Mouse (Mus musculus) embryonic facial prominence, embryonic 14.5 days (tissue): Measurements from ENCODE around the gene Gm6169. TPM values are rescaled to one million over a fixed set of nuclear protein-coding genes. Genes with fewer than 3 reads are reported as not detected.
A peak's percentile ranks its signal among the peaks of the same experiment; 100 is the strongest.
"Not testable (repeated sequence)": the region's sequence is repeated elsewhere in the genome, so short reads cannot be mapped to it uniquely, and the experiment has no call there.

Source experiments
- ATAC-seq: fragments of 200-750 bp; cut with Nextera tagmentation; 2 replicates; pipeline ENCODE4 v1.8.0; 2017; ENCODE audit warnings: low read depth, moderate number of reproducible peaks, moderate TSS enrichment
- DNase-seq: peaks from one replicate; pipeline ENCODE4 v3.0.0-alpha.2; 2015; ENCODE audit warnings: low spot score
- H3K27ac ChIP-seq: fragments of 300-500 bp; sonication (generic); replicated peaks from 2 replicates; pipeline ENCODE4 v1.5.1; 2014; ENCODE audit warnings: low read depth, mild to moderate bottlenecking, low read length, moderate library complexity
- H3K27me3 ChIP-seq: fragments of 300-500 bp; sonication (generic); replicated peaks from 2 replicates; pipeline ENCODE4 v1.6.1; 2014; ENCODE audit warnings: low read length; ENCODE audit not compliant: control insufficient read depth, insufficient read depth
- H3K36me3 ChIP-seq: fragments of 300-500 bp; sonication (generic); 2 replicates; pipeline ENCODE4 v1.6.1; 2014; ENCODE audit warnings: low read length, mixed read lengths; ENCODE audit not compliant: control insufficient read depth, insufficient read depth
- H3K4me1 ChIP-seq: fragments of 300-500 bp; sonication (generic); 2 replicates; pipeline ENCODE4 v1.6.1; 2014; ENCODE audit warnings: antibody characterized with exemption, low read length; ENCODE audit not compliant: control insufficient read depth, insufficient read depth
- H3K4me2 ChIP-seq: fragments of 300-500 bp; sonication (generic); 2 replicates; pipeline ENCODE4 v1.6.1; 2014; ENCODE audit warnings: low read depth, mild to moderate bottlenecking, low read length, moderate library complexity, mixed read lengths
- H3K4me3 ChIP-seq: fragments of 300-500 bp; sonication (generic); 2 replicates; pipeline ENCODE4 v1.5.1; 2014; ENCODE audit warnings: low read depth, mild to moderate bottlenecking, low read length
- H3K9ac ChIP-seq: fragments of 300-500 bp; sonication (generic); 2 replicates; pipeline ENCODE4 v1.6.1; 2014; ENCODE audit warnings: low read depth, mild to moderate bottlenecking, low read length, moderate library complexity, mixed read lengths
- H3K9me3 ChIP-seq: fragments of 300-500 bp; sonication (generic); 2 replicates; pipeline ENCODE4 v1.6.1; 2016; ENCODE audit warnings: low read length; ENCODE audit not compliant: control insufficient read depth
- WGBS: fragments of 180-500 bp; shearing (Covaris S2); extraction: QIAGEN DNeasy Blood & Tissue Kit; methylation state at CpG from one replicate; pipeline ENCODE4 v1.1.7; 2014; 5-methylcytosine and 5-hydroxymethylcytosine counted together
- polyA plus RNA-seq: library from polyadenylated mRNA; unstranded; fragments of >200 nt; fragmentation: Nextera tagmentation; extraction: Ambion mirVana; gene quantifications from 2 replicates; pipeline ENCODE4 v1.2.1, GENCODE M21; 2014

The Gm6169 gene
- polyA plus RNA-seq, 1 experiment from 2014 or later, result 5.4 TPM

DNA sequence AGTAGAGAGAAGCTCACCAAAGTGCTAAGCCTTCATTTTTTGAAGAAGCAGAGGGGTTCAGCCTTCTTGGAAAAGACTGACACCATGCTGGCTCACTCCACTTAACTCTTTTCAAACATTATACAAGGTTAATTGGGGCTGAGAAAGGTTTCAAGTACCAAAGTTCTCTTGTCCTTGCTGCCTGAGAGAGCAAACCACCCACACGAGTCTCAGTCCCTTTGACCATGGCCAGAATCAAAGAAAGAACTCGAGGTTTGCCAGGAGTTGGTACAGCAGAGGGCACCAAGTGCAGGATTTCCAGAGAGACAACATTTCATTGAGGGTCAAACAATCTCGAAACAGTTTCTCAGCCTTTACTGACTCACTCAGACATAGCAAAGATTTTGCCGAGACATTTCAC lies 10.0 kb upstream of the Gm6169 start:
- H3K9ac ChIP-seq, result no peak overlapping the region
- whole genome bisulfite sequencing, result 83% methylated on average over 4 of the region's 4 CpGs
- no peak overlapping the region for H3K4me2 ChIP-seq
- H3K36me3 ChIP-seq, result no peaks in the 10 kb centered on the region
- H3K27ac ChIP-seq, result no peak overlapping the region
- no peak overlapping the region for H3K4me3 ChIP-seq
- no peaks in the 10 kb centered on the region for H3K4me1 ChIP-seq
- H3K9me3 ChIP-seq, result no peaks in the 10 kb centered on the region
- ATAC-seq (no peak), DNase-seq (no peak)
- no peaks in the 10 kb centered on the region for H3K27me3 ChIP-seq

DNA sequence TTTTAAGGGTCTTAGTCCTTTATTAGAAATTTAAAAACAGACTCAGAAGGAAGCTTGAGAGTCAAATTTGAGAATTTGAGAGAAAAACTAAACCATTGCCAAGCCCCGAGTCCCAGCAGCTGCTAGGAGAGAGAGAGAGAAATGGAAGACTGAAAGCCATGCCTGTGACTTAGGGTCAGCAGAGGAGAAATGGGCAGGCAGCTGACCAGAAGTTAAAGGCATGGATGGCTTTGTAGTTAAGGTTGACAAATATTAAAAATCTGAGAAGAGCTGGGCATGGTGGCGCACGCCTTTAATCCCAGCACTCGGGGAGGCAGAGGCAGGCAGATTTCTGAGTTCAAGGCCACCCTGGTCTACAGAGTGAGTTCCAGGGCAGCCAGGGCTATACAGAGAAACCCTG lies 8.7 kb upstream of the Gm6169 start:
- not testable (repeated sequence) for H3K4me1 ChIP-seq, H3K9me3 ChIP-seq, ATAC-seq, H3K36me3 ChIP-seq, DNase-seq, H3K4me2 ChIP-seq, H3K27ac ChIP-seq, H3K9ac ChIP-seq, H3K4me3 ChIP-seq, H3K27me3 ChIP-seq
- 96% methylated on average over 4 of the region's 4 CpGs for WGBS

DNA sequence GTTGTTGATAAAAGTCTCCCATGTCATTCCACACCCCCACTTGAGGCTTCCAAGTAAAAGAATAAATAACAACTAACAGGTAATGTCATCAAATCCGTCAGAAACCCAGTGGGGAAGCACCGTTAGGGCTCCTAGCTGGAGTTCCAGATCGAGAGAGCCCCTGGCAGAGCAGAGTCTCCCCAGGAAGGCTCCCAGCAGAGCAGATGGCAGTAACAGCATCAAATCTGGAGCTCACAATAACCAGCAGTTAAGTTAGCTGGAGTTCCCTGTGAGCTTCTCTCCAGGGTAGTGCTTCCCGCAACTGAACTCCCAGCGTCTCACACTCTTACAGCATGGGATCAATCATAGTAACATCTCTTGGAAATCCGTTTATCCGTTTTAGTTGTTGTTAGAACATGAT lies 6.0 kb upstream of the Gm6169 start:
- 71% methylated on average over 7 of the region's 7 CpGs for WGBS
- ATAC-seq, result no peak
- Histone ChIP-seq H3K9me3 (no peaks in the 10 kb centered on the region), H3K27ac (no peak overlapping the region), H3K27me3 (no peaks in the 10 kb centered on the region), H3K36me3 (no peaks in the 10 kb centered on the region), H3K4me3 (no peak overlapping the region), H3K4me2 (no peak overlapping the region), H3K9ac (no peak overlapping the region), H3K4me1 (no peaks in the 10 kb centered on the region)
- DNase-seq, result no peak

DNA sequence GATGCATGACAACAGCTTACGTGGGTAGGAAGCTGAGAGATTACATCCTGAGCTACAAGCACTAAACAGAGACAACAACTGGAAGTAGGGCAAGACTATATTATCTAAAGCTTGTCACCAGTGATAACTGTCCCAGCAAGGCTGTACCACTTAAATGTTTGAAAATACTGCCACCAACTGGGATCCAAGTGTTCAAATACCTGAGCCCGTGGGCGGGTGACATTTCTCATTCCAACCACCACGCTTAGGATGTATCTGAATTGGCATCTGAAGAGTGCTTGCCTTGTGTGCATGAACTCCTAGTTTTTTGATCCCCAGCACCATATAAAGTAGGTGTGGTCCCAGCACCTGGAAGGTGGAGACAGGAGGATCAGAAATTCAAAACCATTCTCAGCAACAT lies 3.3 kb downstream of the Gm6169 start:
- Histone ChIP-seq H3K4me3 (no peak overlapping the region), H3K9me3 (no peaks in the 10 kb centered on the region), H3K27ac (no peak overlapping the region), H3K36me3 (no peaks in the 10 kb centered on the region), H3K4me2 (no peak overlapping the region), H3K27me3 (no peaks in the 10 kb centered on the region), H3K9ac (no peak overlapping the region), H3K4me1 (no peaks in the 10 kb centered on the region)
- 86% methylated on average over 4 of the region's 4 CpGs for WGBS
- no peak for DNase-seq
- no peak for ATAC-seq

DNA sequence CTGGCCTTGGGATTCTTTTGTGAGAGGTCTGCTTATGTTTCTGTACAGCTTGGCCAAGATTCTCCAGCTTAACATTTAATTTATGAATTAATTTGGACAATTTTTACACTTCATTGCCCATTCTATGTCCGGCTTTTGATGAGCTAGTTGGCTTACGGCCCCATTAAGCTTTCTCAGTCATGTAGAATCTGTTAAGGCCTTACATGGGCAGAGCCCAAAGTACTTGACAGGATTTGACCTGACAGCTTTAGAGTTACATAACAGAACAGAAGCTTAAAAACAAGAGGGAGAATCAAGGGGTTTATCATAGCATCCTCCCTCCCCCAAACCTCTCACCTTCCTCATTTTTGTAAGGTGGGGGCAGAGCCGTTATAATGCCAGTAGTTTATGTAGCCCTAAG lies 10.9 kb downstream of the Gm6169 start:
- H3K9ac ChIP-seq, result no peak overlapping the region
- H3K9me3 ChIP-seq, result no peaks in the 10 kb centered on the region
- no peaks in the 10 kb centered on the region for H3K27me3 ChIP-seq
- H3K4me1 ChIP-seq, result no peaks in the 10 kb centered on the region
- no peak overlapping the region for H3K4me2 ChIP-seq
- no peaks in the 10 kb centered on the region for H3K36me3 ChIP-seq
- no peak overlapping the region for H3K4me3 ChIP-seq
- ATAC-seq, result 0 out of 2 replicates have a peak, but pooled peaks have one; percentile 41
- H3K27ac ChIP-seq, result no peak overlapping the region
- peak; percentile 75 for DNase-seq
- WGBS, result 86% methylated on average over 3 of the region's 3 CpGs

DNA sequence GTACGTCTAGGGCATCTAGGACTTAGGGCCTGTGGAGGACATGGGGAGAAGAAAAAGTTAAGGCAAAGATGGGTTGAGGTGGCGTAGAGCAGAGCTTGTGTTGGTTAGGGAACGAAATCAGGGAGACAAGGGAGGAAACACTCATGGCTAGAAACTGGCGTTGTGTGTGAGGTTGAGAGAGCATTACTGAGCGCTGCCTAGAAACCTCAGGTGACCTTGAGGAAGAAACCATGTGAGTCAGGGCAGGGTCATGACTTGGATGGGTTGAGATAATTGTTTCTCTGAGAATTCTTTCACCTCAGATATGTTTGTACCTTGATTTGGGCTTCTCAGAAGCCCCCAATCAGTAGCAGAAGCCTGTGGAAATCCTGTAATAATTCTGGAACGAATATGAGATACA lies 11.6 kb downstream of the Gm6169 start:
- 95% methylated on average over 6 of the region's 6 CpGs for WGBS
- no peak overlapping the region for H3K27ac ChIP-seq
- no peak for DNase-seq
- ATAC-seq, result no peak
- H3K4me2 ChIP-seq, result no peak overlapping the region
- H3K9ac ChIP-seq, result no peak overlapping the region
- H3K9me3 ChIP-seq, result no peaks in the 10 kb centered on the region
- H3K36me3 ChIP-seq, result no peaks in the 10 kb centered on the region
- no peaks in the 10 kb centered on the region for H3K27me3 ChIP-seq
- no peaks in the 10 kb centered on the region for H3K4me1 ChIP-seq
- H3K4me3 ChIP-seq, result no peak overlapping the region

DNA sequence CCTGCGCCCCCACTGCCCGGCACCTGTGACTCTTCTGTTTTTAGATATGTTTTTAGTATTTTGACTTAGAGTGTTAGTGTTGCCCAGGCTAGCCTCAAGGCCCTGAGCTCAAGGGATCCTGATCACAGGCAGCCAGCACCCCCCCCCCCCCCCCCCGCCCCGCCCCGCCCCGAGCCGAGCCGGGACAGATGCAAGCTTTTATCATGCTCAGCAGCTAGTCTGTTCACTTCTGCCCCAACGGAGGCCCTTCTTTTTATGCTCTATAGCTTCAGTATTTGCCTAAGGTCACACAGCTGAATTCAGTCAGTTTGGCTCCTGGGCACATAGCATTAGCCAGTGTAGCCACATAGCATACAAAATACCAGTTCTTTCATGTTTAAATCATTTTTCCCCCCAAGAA lies 12.7 kb downstream of the Gm6169 start:
- Histone ChIP-seq H3K36me3 (no peaks in the 10 kb centered on the region), H3K27ac (no peak overlapping the region), H3K4me3 (no peak overlapping the region), H3K9me3 (no peaks in the 10 kb centered on the region), H3K4me1 (no peaks in the 10 kb centered on the region), H3K9ac (no peak overlapping the region), H3K4me2 (no peak overlapping the region), H3K27me3 (no peaks in the 10 kb centered on the region)
- ATAC-seq, result no peak
- WGBS, result 79% methylated on average over 6 of the region's 9 CpGs
- DNase-seq, result no peak

DNA sequence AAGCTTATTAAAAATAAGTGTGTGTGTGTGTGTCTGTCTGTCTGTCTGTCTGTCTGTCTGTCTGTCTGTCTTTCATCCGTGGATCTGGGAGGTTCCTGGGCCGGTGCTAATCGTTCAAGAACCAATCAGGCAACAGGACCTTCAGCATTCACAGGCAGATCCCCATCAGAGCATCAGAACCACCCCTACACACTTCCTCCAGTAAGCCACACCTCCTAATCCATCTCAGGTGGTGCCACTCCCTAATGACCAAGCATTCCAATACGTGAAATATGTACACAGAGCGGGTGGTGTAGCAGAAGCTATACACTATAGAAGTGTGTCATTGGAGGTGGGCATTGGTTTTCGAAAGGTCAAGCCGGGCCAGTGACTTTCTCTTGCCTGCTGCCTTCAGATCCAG lies 16.6 kb downstream of the Gm6169 start:
- no peaks in the 10 kb centered on the region for H3K9me3 ChIP-seq
- WGBS, result 90% methylated on average over 7 of the region's 7 CpGs
- H3K36me3 ChIP-seq, result no peaks in the 10 kb centered on the region
- H3K4me1 ChIP-seq, result no peaks in the 10 kb centered on the region
- no peak overlapping the region for H3K4me3 ChIP-seq
- DNase-seq (no peak), ATAC-seq (no peak)
- H3K27ac ChIP-seq, result no peak overlapping the region
- no peaks in the 10 kb centered on the region for H3K27me3 ChIP-seq
- no peak overlapping the region for H3K4me2 ChIP-seq
- H3K9ac ChIP-seq, result no peak overlapping the region

DNA sequence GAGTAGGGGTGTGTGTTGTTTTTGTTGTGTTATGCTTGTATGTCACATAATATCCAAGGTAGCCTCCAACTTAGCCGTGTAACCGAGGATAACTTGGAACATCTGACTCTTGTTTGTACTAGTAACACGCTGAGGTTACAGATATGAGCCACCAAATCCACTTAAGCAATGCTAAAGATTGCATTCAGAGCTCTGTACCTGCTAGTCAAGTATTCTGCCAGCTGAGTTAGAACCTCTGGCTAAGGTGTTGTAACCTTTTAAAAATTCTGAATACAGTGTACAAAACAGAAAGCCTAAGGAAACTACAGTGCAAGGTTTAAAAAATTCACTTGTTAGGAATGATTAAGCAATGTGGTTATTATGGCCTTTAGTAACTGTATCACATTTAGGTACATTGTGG lies 18.4 kb downstream of the Gm6169 start:
- Histone ChIP-seq H3K9me3 (no peaks in the 10 kb centered on the region), H3K4me2 (no peak overlapping the region), H3K27me3 (no peaks in the 10 kb centered on the region), H3K4me1 (no peaks in the 10 kb centered on the region), H3K27ac (no peak overlapping the region), H3K9ac (no peak overlapping the region), H3K4me3 (no peak overlapping the region), H3K36me3 (no peaks in the 10 kb centered on the region)
- ATAC-seq, result no peak
- no peak for DNase-seq
- WGBS, result 60% methylated on average over 3 of the region's 3 CpGs
